Mouse (Mus musculus) ES-Bruce4 (cell line): ENCODE data around the gene Prpf40b. TPM values are rescaled to one million over a fixed set of nuclear protein-coding genes. Genes with fewer than 3 reads are reported as not detected.

Source experiments
- H3K27ac ChIP-seq: 2 replicates; pipeline ENCODE4 v1.5.1; 2012; ENCODE audit warnings: low read length, inconsistent platforms; ENCODE audit not compliant: insufficient read depth
- H3K27me3 ChIP-seq: 2 replicates; pipeline ENCODE4 v1.6.1; 2012; ENCODE audit warnings: mild to moderate bottlenecking, low read length, inconsistent platforms; ENCODE audit not compliant: control insufficient read depth, poor library complexity, insufficient read depth, severe bottlenecking
- H3K36me3 ChIP-seq: 2 replicates; pipeline ENCODE4 v1.6.1; 2012; ENCODE audit warnings: inconsistent platforms, mild to moderate bottlenecking, low read length, moderate library complexity; ENCODE audit not compliant: control insufficient read depth, poor library complexity, insufficient read depth, severe bottlenecking
- H3K4me1 ChIP-seq: one replicate; pipeline ENCODE4 v1.8.1; 2011; ENCODE audit warnings: low read length; ENCODE audit not compliant: control insufficient read depth, insufficient read depth
- H3K4me3 ChIP-seq: 2 replicates; pipeline ENCODE4 v1.5.1; 2011; ENCODE audit warnings: low read depth, mild to moderate bottlenecking, low read length
- H3K9ac ChIP-seq: 2 replicates; pipeline ENCODE4 v1.6.1; 2012; ENCODE audit warnings: low read depth, mild to moderate bottlenecking, inconsistent platforms; ENCODE audit not compliant: poor library complexity, severe bottlenecking
- H3K9me3 ChIP-seq: replicated peaks from 2 replicates; pipeline ENCODE4 v1.6.1; 2012; ENCODE audit warnings: mild to moderate bottlenecking, low read length, inconsistent platforms; ENCODE audit not compliant: control insufficient read depth, poor library complexity, insufficient read depth, severe bottlenecking
- CTCF ChIP-seq: IDR thresholded peaks from one replicate; pipeline ENCODE4 v1.8.1; 2011; ENCODE audit warnings: low read depth, low read length
- EP300 ChIP-seq: IDR thresholded peaks from 2 replicates; pipeline ENCODE4 v1.6.1; 2011; ENCODE audit warnings: low read depth, low read length; ENCODE audit not compliant: insufficient read depth
- POLR2A ChIP-seq: IDR thresholded peaks from one replicate; pipeline ENCODE4 v1.8.1; 2011; ENCODE audit warnings: low read length; ENCODE audit not compliant: insufficient read depth
- polyA plus RNA-seq: library from polyadenylated mRNA; stranded (reverse); fragments of >200 nt; gene quantifications from 2 replicates; pipeline ENCODE4 v1.2.4, GENCODE M21; 2011; ENCODE audit warnings: low read depth; ENCODE audit not compliant: missing spikeins, insufficient read depth, insufficient read length

Prpf40b gene
- polyA plus RNA-seq, 1 experiment, result 42.8 TPM

GRCm38 (mm10) chr15:99364921-99365320, 70.0 kb downstream of the Prpf40b start:
- Histone ChIP-seq H3K4me3 (no peak overlapping the region), H3K27ac (no peak overlapping the region), H3K9me3 (no peaks in the 10 kb centered on the region), H3K9ac (no peak overlapping the region), H3K36me3 (no peaks in the 10 kb centered on the region), H3K27me3 (no peaks in the 10 kb centered on the region), H3K4me1 (peaks cover 2% of the 10 kb centered on the region)
- no peak for TF ChIP-seq EP300
- no peak for TF ChIP-seq POLR2A
- no peak for TF ChIP-seq CTCF

Other genes starting within 250 kb of the Prpf40b start
- 8.0 and 11.5 TPM in 2 replicates for gene Prph, start 239.9 kb upstream of the Prpf40b start, polyA plus RNA-seq
- gene Troap, start 220.5 kb upstream of the Prpf40b start, polyA plus RNA-seq, result 43.3 and 46.5 TPM in 2 replicates
- 0.96 TPM in 1 of 2 replicates, not detected in the other for gene C1ql4, start 207.3 kb upstream of the Prpf40b start, polyA plus RNA-seq
- 5.0 and 5.4 TPM in 2 replicates for gene Dnajc22, start 201.9 kb upstream of the Prpf40b start, polyA plus RNA-seq
- 60.7 and 65.1 TPM in 2 replicates for gene Spats2, start 169.2 kb upstream of the Prpf40b start, polyA plus RNA-seq
- gene Kcnh3, start 70.2 kb upstream of the Prpf40b start, polyA plus RNA-seq, result 0.99 and 1.3 TPM in 2 replicates
- 76.2 and 84.9 TPM in 2 replicates for gene Mcrs1, start 43.1 kb upstream of the Prpf40b start, polyA plus RNA-seq
- gene Fam186b, start 801 bp downstream of the Prpf40b start, polyA plus RNA-seq, result not detected in 2 replicates
- 10.1 and 10.2 TPM in 2 replicates for gene Fmnl3, start 75.4 kb downstream of the Prpf40b start, polyA plus RNA-seq
- 429 and 499 TPM in 2 replicates for gene Tmbim6, start 97.8 kb downstream of the Prpf40b start, polyA plus RNA-seq
- 6.1 and 10.4 TPM in 2 replicates for gene Nckap5l, start 162.7 kb downstream of the Prpf40b start, polyA plus RNA-seq
- gene Bcdin3d, start 179.6 kb downstream of the Prpf40b start, polyA plus RNA-seq, result 10.7 and 12.5 TPM in 2 replicates
- gene Faim2, start 233.1 kb downstream of the Prpf40b start, polyA plus RNA-seq, result 0.72 and 0.90 TPM in 2 replicates